Comparison of ENCODE assay signal across 12 mouse cellular contexts in the genomic region with DNA sequence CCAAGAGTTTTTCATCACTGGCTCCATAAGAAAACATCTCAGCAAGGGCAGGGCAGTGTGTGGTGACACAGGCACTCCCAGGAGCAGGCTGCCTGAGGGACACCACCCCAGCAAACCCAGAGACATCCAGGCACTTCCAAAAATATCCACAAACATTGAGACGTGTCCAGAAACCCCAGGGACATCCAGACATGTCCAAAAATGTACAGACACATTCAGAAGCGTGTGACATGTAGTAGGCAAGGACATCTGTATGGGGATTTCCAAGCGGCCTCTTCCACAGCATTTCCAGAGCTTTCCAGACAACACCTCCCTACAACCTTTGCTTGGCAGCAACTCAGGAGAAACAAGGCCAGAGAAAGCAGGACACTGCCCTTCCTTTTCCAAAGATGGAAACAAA.
"Had no signal": no experiment of that assay in that cellular context is flagged by ENCODE, and none has a peak within 500 bp of the region (broad histone marks: within the 10 kb centered on the region; RNA-seq: fewer than 3 reads in every experiment).

No protein-coding gene starts in this region.

- H3K4me1 ChIP-seq: kidney, embryonic 15.5 days; liver, embryonic 15.5 days had no signal

- DNase-seq: kidney, postnatal 14 days; lung, adult 2 months; lung, postnatal 14 days; right cerebral cortex, postnatal 14 days; thymus, postnatal 4 days had no signal

- ATAC-seq: midbrain, embryonic 13.5 days had no signal

- H3K27ac ChIP-seq: kidney, embryonic 15.5 days; left cerebral cortex, adult 2 months; limb, embryonic 10.5 days; liver, embryonic 15.5 days; midbrain, embryonic 13.5 days; stomach, postnatal 0 days had no signal

- H3K4me2 ChIP-seq: kidney, embryonic 15.5 days; liver, embryonic 11.5 days; liver, embryonic 15.5 days; midbrain, embryonic 13.5 days had no signal

- H3K36me3 ChIP-seq: kidney, embryonic 15.5 days; limb, embryonic 10.5 days; liver, embryonic 15.5 days; midbrain, embryonic 13.5 days had no signal

- H3K4me3 ChIP-seq: kidney, embryonic 15.5 days; left cerebral cortex, adult 2 months; limb, embryonic 10.5 days; liver, embryonic 15.5 days; midbrain, embryonic 13.5 days had no signal

- H3K9ac ChIP-seq: kidney, embryonic 15.5 days; liver, embryonic 15.5 days; midbrain, embryonic 13.5 days had no signal

- H3K27me3 ChIP-seq: kidney, embryonic 15.5 days; liver, embryonic 15.5 days had no signal

- H3K9me3 ChIP-seq: kidney, embryonic 15.5 days; limb, embryonic 10.5 days; liver, embryonic 15.5 days; midbrain, embryonic 13.5 days had no signal
